Mouse (Mus musculus): Measurements from ENCODE around the gene Klf6.

- no peak for TF ChIP-seq CTCF (conservative IDR thresholded peaks at IDR 0.05; ENCODE audit: insufficient read depth, insufficient read length, low read depth, low read length)
- TF ChIP-seq POLR2A (IDR thresholded peaks at IDR 0.05; ENCODE audit: low read depth, low read length): no peak
Observed at GRCm38 (mm10) chr13:5890035-5890434, 28.8 kb downstream of the Klf6 start.

Measured in kidney, adult 2 months (tissue).